Mouse (Mus musculus): ENCODE measurements around the gene Sprr2a2. TPM values are rescaled to one million over a fixed set of nuclear protein-coding genes. Genes with fewer than 3 reads are reported as not detected.
"Not testable (repeated sequence)": the region's sequence is repeated elsewhere in the genome, so short reads cannot be mapped to it uniquely, and the experiment has no call there.

Gene Sprr2a2
- polyA plus RNA-seq, 1 experiment from 2014 or later = 4.6 TPM

DNA sequence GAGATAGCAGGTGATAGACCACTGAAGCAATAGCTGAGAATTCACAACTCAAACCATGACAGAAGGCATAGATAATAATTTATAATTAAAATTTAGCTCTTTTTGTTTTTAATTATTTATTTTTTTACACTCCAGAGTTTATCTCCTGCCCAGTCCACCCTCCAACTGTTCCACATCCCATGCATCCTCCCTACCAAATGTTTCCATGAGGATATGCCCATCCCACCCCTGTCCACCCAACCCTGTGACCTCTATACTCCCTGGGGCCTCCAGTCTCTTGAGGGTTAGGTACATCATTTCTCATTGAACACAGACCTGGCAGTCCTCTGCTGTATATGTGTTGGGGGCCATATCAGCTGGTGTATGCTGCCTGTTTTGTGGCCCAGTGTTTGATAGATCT lies 8.0 kb downstream of the Sprr2a2 start:
- H3K4me2 ChIP-seq (ENCODE audit: low read depth, low read length); H3K27ac ChIP-seq (replicated peaks; ENCODE audit: low read depth, low read length); H3K4me1 ChIP-seq (ENCODE audit: control insufficient read depth, insufficient read depth, low read length); H3K4me3 ChIP-seq (ENCODE audit: low read depth, low read length); H3K27me3 ChIP-seq (replicated peaks; ENCODE audit: control insufficient read depth, insufficient read depth, low read length); H3K9me3 ChIP-seq (ENCODE audit: control insufficient read depth, low read length); H3K36me3 ChIP-seq (ENCODE audit: control insufficient read depth, insufficient read depth, low read length); H3K9ac ChIP-seq (ENCODE audit: low read depth, low read length); DNase-seq (ENCODE audit: low spot score): not testable (repeated sequence)
- ATAC-seq (ENCODE audit: low read depth) = peak; percentile 58

DNA sequence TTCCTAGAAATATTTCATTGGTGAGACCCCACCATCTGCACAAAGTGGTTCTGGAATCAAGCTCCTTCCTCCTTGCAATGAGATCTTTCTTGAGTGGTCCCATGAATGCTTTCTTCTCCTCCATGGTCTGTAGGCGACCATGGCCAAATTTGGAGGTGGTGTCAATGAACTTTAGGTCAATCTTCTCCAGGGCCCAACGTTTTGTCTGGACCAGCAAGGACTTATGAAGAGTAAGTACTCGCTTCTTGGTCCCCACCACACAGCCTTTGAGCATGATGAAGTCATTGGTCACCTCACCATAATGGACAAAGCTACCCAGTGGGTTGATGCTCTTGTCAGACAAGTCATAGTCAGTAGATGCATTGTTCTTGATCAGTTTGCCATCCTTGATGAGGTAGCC lies 11.7 kb downstream of the Sprr2a2 start:
- not testable (repeated sequence) for H3K27ac ChIP-seq (replicated peaks; ENCODE audit: low read depth, low read length); DNase-seq (ENCODE audit: low spot score); H3K9ac ChIP-seq (ENCODE audit: low read depth, low read length); H3K27me3 ChIP-seq (replicated peaks; ENCODE audit: control insufficient read depth, insufficient read depth, low read length); H3K9me3 ChIP-seq (ENCODE audit: control insufficient read depth, low read length); ATAC-seq (ENCODE audit: low read depth); H3K4me1 ChIP-seq (ENCODE audit: control insufficient read depth, insufficient read depth, low read length); H3K4me2 ChIP-seq (ENCODE audit: low read depth, low read length); H3K4me3 ChIP-seq (ENCODE audit: low read depth, low read length); H3K36me3 ChIP-seq (ENCODE audit: control insufficient read depth, insufficient read depth, low read length)
- 69% methylated on average over 3 of the region's 3 CpGs for WGBS

DNA sequence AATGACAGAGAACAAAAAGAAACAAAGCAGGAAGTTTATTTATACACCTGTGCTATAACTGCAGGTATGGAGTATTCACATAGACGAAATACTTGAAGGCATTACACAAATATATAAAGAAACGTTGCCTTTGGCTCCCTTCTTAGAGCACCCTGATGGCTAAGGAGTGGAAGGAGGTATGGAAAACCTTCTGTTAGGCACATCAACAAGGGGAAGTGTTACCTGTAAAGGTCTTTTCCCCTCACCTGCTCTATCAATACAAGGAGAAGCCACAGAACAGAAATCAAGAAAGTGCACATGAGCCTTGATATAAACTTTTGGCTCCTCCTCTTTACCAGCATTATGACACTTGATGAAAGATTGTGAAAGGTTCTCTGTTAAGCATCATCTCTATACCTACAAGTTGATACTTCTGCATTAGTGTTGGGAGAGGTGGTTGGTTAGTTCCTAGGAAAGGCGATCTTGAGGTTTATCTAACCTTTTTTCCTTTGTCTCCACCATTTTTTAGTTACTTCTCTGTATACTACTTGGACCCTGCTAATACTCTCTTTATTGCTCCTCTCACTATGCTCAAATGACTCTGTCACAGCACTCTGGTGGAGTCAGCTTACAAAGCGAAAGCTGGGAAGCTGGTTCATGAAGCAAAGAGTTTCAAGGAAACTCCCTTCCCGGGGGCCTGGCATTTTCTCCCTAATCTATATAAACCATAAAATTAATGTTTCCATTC lies 20.9 kb downstream of the Sprr2a2 start:
- H3K27ac ChIP-seq (replicated peaks; ENCODE audit: low read depth, low read length); H3K9me3 ChIP-seq (ENCODE audit: control insufficient read depth, low read length); H3K27me3 ChIP-seq (replicated peaks; ENCODE audit: control insufficient read depth, insufficient read depth, low read length); H3K4me2 ChIP-seq (ENCODE audit: low read depth, low read length); H3K9ac ChIP-seq (ENCODE audit: low read depth, low read length); H3K36me3 ChIP-seq (ENCODE audit: control insufficient read depth, insufficient read depth, low read length); H3K4me1 ChIP-seq (ENCODE audit: control insufficient read depth, insufficient read depth, low read length); H3K4me3 ChIP-seq (ENCODE audit: low read depth, low read length); ATAC-seq (ENCODE audit: low read depth); DNase-seq (ENCODE audit: low spot score): not testable (repeated sequence)
- WGBS = no CpG with 5 or more reads among the region's 5 CpGs

DNA sequence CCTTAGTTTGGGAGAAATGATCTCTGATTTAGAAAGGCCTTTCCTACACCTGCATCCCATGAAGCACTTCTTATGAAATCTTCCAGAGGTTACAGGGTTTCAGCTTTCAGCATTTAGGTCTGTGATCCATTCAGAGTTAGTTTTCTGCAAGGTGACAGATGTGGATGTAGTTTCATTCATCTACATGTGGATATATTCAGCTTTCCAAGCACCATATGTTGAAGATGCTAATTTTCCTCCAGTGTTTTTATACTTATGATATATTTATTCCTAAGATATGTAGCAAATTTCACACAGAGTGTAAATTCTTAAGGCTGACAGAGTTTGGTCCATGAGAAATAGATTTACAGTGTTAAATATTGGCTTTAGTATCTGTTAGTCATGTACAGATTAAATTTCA lies 23.0 kb downstream of the Sprr2a2 start:
- not testable (repeated sequence) for DNase-seq (ENCODE audit: low spot score); H3K4me3 ChIP-seq (ENCODE audit: low read depth, low read length); H3K4me1 ChIP-seq (ENCODE audit: control insufficient read depth, insufficient read depth, low read length); H3K4me2 ChIP-seq (ENCODE audit: low read depth, low read length); H3K27ac ChIP-seq (replicated peaks; ENCODE audit: low read depth, low read length); H3K27me3 ChIP-seq (replicated peaks; ENCODE audit: control insufficient read depth, insufficient read depth, low read length); H3K36me3 ChIP-seq (ENCODE audit: control insufficient read depth, insufficient read depth, low read length); H3K9me3 ChIP-seq (ENCODE audit: control insufficient read depth, low read length); H3K9ac ChIP-seq (ENCODE audit: low read depth, low read length); ATAC-seq (ENCODE audit: low read depth)

DNA sequence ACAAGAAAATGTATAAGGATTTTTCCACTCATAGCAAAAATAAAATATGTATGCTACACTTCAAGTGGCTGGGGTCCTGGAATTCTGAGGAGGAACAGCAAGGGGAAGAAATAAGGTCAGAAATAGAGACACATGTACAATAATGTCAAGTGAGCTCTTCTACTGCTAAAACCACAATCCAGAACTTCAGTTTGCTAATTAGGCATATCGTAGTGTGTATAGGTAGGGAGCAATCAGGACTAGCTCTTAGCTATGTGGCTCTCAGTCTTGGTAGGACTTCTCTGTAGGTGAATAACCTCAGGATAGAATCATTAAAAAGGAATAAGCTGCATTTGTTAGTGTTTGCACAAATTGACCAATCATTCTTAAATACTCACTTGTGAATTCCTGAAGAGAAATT lies 23.5 kb downstream of the Sprr2a2 start:
- WGBS = no CpG with 5 or more reads among the region's 1 CpGs
- H3K27me3 ChIP-seq (replicated peaks; ENCODE audit: control insufficient read depth, insufficient read depth, low read length); ATAC-seq (ENCODE audit: low read depth); H3K9me3 ChIP-seq (ENCODE audit: control insufficient read depth, low read length); DNase-seq (ENCODE audit: low spot score); H3K9ac ChIP-seq (ENCODE audit: low read depth, low read length); H3K4me2 ChIP-seq (ENCODE audit: low read depth, low read length); H3K4me3 ChIP-seq (ENCODE audit: low read depth, low read length); H3K4me1 ChIP-seq (ENCODE audit: control insufficient read depth, insufficient read depth, low read length); H3K36me3 ChIP-seq (ENCODE audit: control insufficient read depth, insufficient read depth, low read length); H3K27ac ChIP-seq (replicated peaks; ENCODE audit: low read depth, low read length): not testable (repeated sequence)

DNA sequence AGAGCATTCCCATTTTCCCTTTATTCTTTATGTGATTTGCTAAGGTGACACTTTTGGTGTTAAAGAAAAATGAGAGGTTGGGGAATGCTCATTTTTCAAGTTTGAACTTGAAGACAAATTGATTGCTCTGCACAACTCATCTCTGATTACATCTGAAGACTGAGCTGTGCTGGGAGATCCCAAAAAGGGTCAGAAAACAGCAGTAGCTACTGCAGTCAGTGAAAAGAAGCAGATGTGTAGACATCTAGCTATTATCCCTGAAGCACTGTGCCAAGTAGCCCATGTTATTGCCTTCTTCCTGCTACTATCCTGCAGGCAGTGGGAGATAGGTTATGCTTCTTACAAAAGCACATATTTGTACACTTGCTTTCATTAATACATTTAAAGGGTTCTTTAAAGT lies 29.1 kb downstream of the Sprr2a2 start:
- not testable (repeated sequence) for H3K9me3 ChIP-seq (ENCODE audit: control insufficient read depth, low read length); H3K9ac ChIP-seq (ENCODE audit: low read depth, low read length); H3K4me1 ChIP-seq (ENCODE audit: control insufficient read depth, insufficient read depth, low read length); ATAC-seq (ENCODE audit: low read depth); H3K36me3 ChIP-seq (ENCODE audit: control insufficient read depth, insufficient read depth, low read length); H3K27me3 ChIP-seq (replicated peaks; ENCODE audit: control insufficient read depth, insufficient read depth, low read length); H3K27ac ChIP-seq (replicated peaks; ENCODE audit: low read depth, low read length); DNase-seq (ENCODE audit: low spot score); H3K4me2 ChIP-seq (ENCODE audit: low read depth, low read length); H3K4me3 ChIP-seq (ENCODE audit: low read depth, low read length)

DNA sequence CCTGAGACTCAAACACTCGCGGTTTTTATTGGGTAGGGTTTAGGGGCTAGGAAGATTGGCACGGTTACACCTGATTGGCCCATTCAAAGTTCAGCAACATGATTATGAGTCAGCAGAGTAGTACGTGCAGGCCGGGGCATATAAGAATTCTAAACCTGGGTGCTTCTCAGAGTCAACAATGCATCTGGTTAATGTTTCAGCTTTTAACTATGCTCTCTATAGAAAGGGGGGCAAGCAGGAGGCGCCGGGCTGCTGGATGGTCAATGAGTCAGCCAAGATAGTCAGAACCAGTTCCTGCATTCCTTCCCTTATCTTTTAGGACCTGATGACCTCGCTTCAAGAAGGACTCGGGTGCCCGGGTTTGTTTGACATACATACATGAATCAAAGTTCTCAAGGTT lies 30.5 kb downstream of the Sprr2a2 start:
- H3K27me3 ChIP-seq (replicated peaks; ENCODE audit: control insufficient read depth, insufficient read depth, low read length); H3K36me3 ChIP-seq (ENCODE audit: control insufficient read depth, insufficient read depth, low read length); H3K4me1 ChIP-seq (ENCODE audit: control insufficient read depth, insufficient read depth, low read length); H3K9me3 ChIP-seq (ENCODE audit: control insufficient read depth, low read length); H3K4me2 ChIP-seq (ENCODE audit: low read depth, low read length); H3K9ac ChIP-seq (ENCODE audit: low read depth, low read length); ATAC-seq (ENCODE audit: low read depth); DNase-seq (ENCODE audit: low spot score); H3K27ac ChIP-seq (replicated peaks; ENCODE audit: low read depth, low read length); H3K4me3 ChIP-seq (ENCODE audit: low read depth, low read length): not testable (repeated sequence)
- no CpG with 5 or more reads among the region's 10 CpGs for WGBS

DNA sequence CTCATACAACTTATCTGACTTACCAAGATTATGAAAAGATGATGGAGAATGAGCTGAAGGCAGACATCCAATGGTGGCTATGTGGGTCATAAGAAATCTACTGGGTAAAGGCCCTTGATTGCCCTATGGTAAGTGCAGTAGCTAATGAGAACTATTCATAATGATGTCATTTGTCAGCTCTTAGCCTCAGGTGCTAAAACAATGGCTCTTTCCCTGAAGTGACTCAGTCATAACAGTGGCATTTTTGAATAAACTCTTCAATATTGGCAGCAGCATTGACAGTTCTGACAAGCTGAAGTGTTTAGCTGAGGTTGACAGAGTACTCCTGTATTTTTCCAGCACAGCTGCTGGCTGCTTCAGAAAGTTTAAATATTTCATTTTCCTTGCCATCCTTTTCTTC lies 32.8 kb downstream of the Sprr2a2 start:
- not testable (repeated sequence) for H3K27me3 ChIP-seq (replicated peaks; ENCODE audit: control insufficient read depth, insufficient read depth, low read length); H3K9ac ChIP-seq (ENCODE audit: low read depth, low read length); H3K4me2 ChIP-seq (ENCODE audit: low read depth, low read length); DNase-seq (ENCODE audit: low spot score); H3K36me3 ChIP-seq (ENCODE audit: control insufficient read depth, insufficient read depth, low read length); ATAC-seq (ENCODE audit: low read depth); H3K4me3 ChIP-seq (ENCODE audit: low read depth, low read length); H3K27ac ChIP-seq (replicated peaks; ENCODE audit: low read depth, low read length); H3K4me1 ChIP-seq (ENCODE audit: control insufficient read depth, insufficient read depth, low read length); H3K9me3 ChIP-seq (ENCODE audit: control insufficient read depth, low read length)

DNA sequence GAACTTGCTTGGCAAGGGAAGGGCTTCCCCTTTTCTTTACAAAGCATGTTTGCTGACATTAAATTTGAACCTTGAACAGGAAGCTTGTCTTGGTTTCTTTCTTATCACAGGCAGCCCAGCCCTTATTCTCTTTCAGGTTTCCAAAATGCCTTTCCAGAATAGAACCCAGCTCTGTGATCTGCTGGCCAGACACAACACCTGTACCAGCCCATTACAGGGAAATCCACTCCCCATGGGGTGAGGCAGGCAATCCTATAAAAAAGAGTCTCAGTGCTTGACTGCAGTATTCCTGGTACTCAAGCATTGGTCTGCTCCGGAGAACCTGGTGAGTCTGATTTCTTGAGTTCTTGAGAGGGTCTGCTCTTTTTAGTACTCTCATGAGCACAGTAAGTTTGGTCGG lies 34.7 kb downstream of the Sprr2a2 start:
- H3K4me2 ChIP-seq (ENCODE audit: low read depth, low read length); H3K9ac ChIP-seq (ENCODE audit: low read depth, low read length); H3K27me3 ChIP-seq (replicated peaks; ENCODE audit: control insufficient read depth, insufficient read depth, low read length); ATAC-seq (ENCODE audit: low read depth); DNase-seq (ENCODE audit: low spot score); H3K4me3 ChIP-seq (ENCODE audit: low read depth, low read length); H3K36me3 ChIP-seq (ENCODE audit: control insufficient read depth, insufficient read depth, low read length); H3K9me3 ChIP-seq (ENCODE audit: control insufficient read depth, low read length); H3K4me1 ChIP-seq (ENCODE audit: control insufficient read depth, insufficient read depth, low read length); H3K27ac ChIP-seq (replicated peaks; ENCODE audit: low read depth, low read length): not testable (repeated sequence)
- 88% methylated on average over 1 of the region's 2 CpGs for WGBS
